In the genomic region with DNA sequence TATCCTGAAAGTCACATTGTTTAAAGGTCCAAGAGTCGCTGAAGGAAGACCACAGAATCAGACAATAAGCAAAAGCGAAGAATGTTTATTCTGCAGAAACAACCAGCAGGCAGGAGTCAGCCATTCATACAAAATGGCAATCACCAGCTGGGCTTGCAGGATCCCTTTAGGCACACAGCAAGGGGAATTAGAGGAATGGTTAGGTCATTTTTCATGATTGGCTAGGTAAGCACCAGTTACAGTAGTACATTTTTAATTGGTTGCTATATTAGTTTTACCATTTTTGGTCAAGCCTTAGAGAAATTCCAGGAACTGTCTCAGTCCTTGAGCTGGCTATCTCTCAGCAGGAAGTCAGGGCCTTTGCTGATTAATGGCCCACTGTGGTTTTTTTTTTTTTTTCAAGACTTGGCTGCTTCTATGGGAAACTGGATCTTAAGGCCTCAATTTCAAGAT, we compare ENCODE assay signal across 14 mouse cellular contexts. TPM values are rescaled to one million over a fixed set of nuclear protein-coding genes. Genes with fewer than 3 reads are reported as not detected.
DNase-seq lines count a peak whose midpoint lies in the region; ATAC-seq and TF ChIP-seq lines count a peak whose summit lies in the region.
"Had no signal": no experiment of that assay in that cellular context is flagged by ENCODE, and none has a peak within 500 bp of the region (broad histone marks: within the 10 kb centered on the region; RNA-seq: fewer than 3 reads in every experiment).

No protein-coding gene starts in this region.

- TF ChIP-seq CTCF in lung, postnatal 0 days (IDR thresholded peaks at IDR 0.05) = no peak

- no peak overlapping the region for H3K9ac ChIP-seq in heart, embryonic 12.5 days
- H3K9ac ChIP-seq in lung, embryonic 16.5 days (ENCODE audit: low read length) = no peak overlapping the region
- H3K9ac ChIP-seq in lung, postnatal 0 days (replicated peaks; ENCODE audit: low read depth) = no peak overlapping the region
- H3K9ac ChIP-seq: embryonic facial prominence, embryonic 13.5 days had no signal

- 59% methylated on average over 2 of the region's 2 CpGs for WGBS in heart, embryonic 12.5 days
- 60% methylated on average over 2 of the region's 2 CpGs for WGBS in lung, embryonic 16.5 days
- 52% methylated on average over 2 of the region's 2 CpGs for WGBS in lung, postnatal 0 days

- H3K9me3 ChIP-seq in heart, embryonic 12.5 days (replicated peaks) = peaks cover 4% of the 10 kb centered on the region; the same call in 1 of the 2 replicates
- no peaks in the 10 kb centered on the region for H3K9me3 ChIP-seq in lung, embryonic 16.5 days (ENCODE audit: control insufficient read depth, low read length)
- H3K9me3 ChIP-seq in lung, postnatal 0 days (ENCODE audit: low read length) = no peaks in the 10 kb centered on the region
- H3K9me3 ChIP-seq: embryonic facial prominence, embryonic 13.5 days had no signal

- intact Hi-C loops in heart, postnatal 36 days (cut with DNase I) = no loop called here

- H3K4me2 ChIP-seq in heart, embryonic 12.5 days = no peak overlapping the region
- no peak overlapping the region for H3K4me2 ChIP-seq in lung, embryonic 16.5 days (ENCODE audit: low read depth, low read length)
- no peak overlapping the region for H3K4me2 ChIP-seq in lung, postnatal 0 days (replicated peaks; ENCODE audit: low read depth, low read length)
- H3K4me2 ChIP-seq: embryonic facial prominence, embryonic 13.5 days had no signal

- H3K27me3 ChIP-seq in heart, embryonic 12.5 days (replicated peaks) = no peaks in the 10 kb centered on the region
- no peaks in the 10 kb centered on the region for H3K27me3 ChIP-seq in lung, embryonic 16.5 days (ENCODE audit: control insufficient read depth, insufficient read depth, low read depth, low read length)
- H3K27me3 ChIP-seq in lung, postnatal 0 days (replicated peaks; ENCODE audit: insufficient read depth, low read length) = no peaks in the 10 kb centered on the region
- H3K27me3 ChIP-seq: embryonic facial prominence, embryonic 13.5 days had no signal

- H3K27ac ChIP-seq in heart, embryonic 12.5 days (ENCODE audit: poor library complexity, severe bottlenecking) = no peak overlapping the region
- H3K27ac ChIP-seq in lung, embryonic 16.5 days (ENCODE audit: low read length) = 0 out of 2 replicates have a peak overlapping the region, but pooled peaks have one; percentile 12
- no peak overlapping the region for H3K27ac ChIP-seq in lung, postnatal 0 days (ENCODE audit: low read length)
- H3K27ac ChIP-seq: embryonic facial prominence, embryonic 13.5 days had no signal

- no peak for DNase-seq in heart, postnatal 36 days
- no peak for DNase-seq in lung, postnatal 0 days (ENCODE audit: low spot score)
- DNase-seq in liver (peak; percentile 6), MN1 (ENCODE audit: low spot score) (no peak)
- peak; percentile 8 for DNase-seq in yolk sac, embryonic 10.5 days (ENCODE audit: low spot score)
- no peak for DNase-seq in cerebellum, postnatal 36 days
- DNase-seq: cerebellum, adult 11 months; lung, postnatal 14 days had no signal

- H3K4me1 ChIP-seq in heart, embryonic 12.5 days (replicated peaks) = 0 out of 2 replicates have a peak, but pooled peaks cover 9% of the 10 kb centered on the region
- H3K4me1 ChIP-seq in lung, embryonic 16.5 days (replicated peaks; ENCODE audit: control insufficient read depth, insufficient read depth, low read length) = no peaks in the 10 kb centered on the region
- H3K4me1 ChIP-seq in lung, postnatal 0 days (ENCODE audit: insufficient read depth, low read depth, low read length) = no peaks in the 10 kb centered on the region
- H3K4me1 ChIP-seq: embryonic facial prominence, embryonic 13.5 days had no signal

- H3K4me3 ChIP-seq in heart, embryonic 12.5 days = no peak overlapping the region
- H3K4me3 ChIP-seq in lung, embryonic 16.5 days (ENCODE audit: low read length) = no peak overlapping the region
- H3K4me3 ChIP-seq in lung, postnatal 0 days (ENCODE audit: low read depth, low read length) = no peak overlapping the region
- H3K4me3 ChIP-seq: embryonic facial prominence, embryonic 13.5 days had no signal

- peak; percentile 55; the same call in 1 of the 2 replicates for ATAC-seq in heart, embryonic 12.5 days (ENCODE audit: insufficient number of reproducible peaks, low FRiP score)
- no peak for ATAC-seq in lung, embryonic 16.5 days (ENCODE audit: low read depth)
- no peak for ATAC-seq in lung, postnatal 0 days
- ATAC-seq: activated CD4-positive, CD25-positive, alpha-beta regulatory T cell, adult 4 months; CD4-positive, CD25-positive, alpha-beta regulatory T cell, adult 4 months; hindbrain, embryonic 16.5 days had no signal

- H3K36me3 ChIP-seq in heart, embryonic 12.5 days = no peaks in the 10 kb centered on the region; the same call in 1 of the 2 replicates
- H3K36me3 ChIP-seq in lung, embryonic 16.5 days (ENCODE audit: control insufficient read depth, insufficient read depth, low read length) = no peaks in the 10 kb centered on the region
- H3K36me3 ChIP-seq in lung, postnatal 0 days (ENCODE audit: insufficient read depth, low read length) = no peaks in the 10 kb centered on the region
- H3K36me3 ChIP-seq: embryonic facial prominence, embryonic 13.5 days had no signal

- TF ChIP-seq EP300 in lung, postnatal 0 days (IDR thresholded peaks at IDR 0.05) = no peak

RNA-seq across cellular contexts. Expression of gene Zranb3, which starts 33.9 kb away (rescaled TPM):
- 7.6 and 8.8 TPM in 2 replicates for polyA plus RNA-seq in heart, embryonic 12.5 days (2016; fragmentation: Nextera tagmentation; extraction: Ambion mirVana)
- 1 to 10 TPM; 4.7 to 5.1 TPM for total RNA-seq in heart, postnatal 36 days (2021)
- 9.5 and 12.1 TPM in 2 replicates for polyA plus RNA-seq in lung, embryonic 16.5 days (2015; fragmentation: Nextera tagmentation; extraction: Ambion mirVana)
- 1.0 and 1.5 TPM in 2 replicates for polyA plus RNA-seq in lung, postnatal 0 days (2015; fragmentation: Nextera tagmentation; extraction: Ambion mirVana)

RNA-seq across cellular contexts. Expression of gene R3hdm1, which starts 34.1 kb away (rescaled TPM):
- 63.6 and 65.9 TPM in 2 replicates for polyA plus RNA-seq in heart, embryonic 12.5 days (2016; fragmentation: Nextera tagmentation; extraction: Ambion mirVana)
- 10 to 100 TPM; 54.3 to 60.6 TPM for total RNA-seq in heart, postnatal 36 days (2021)
- 53.1 and 57.1 TPM in 2 replicates for polyA plus RNA-seq in lung, embryonic 16.5 days (2015; fragmentation: Nextera tagmentation; extraction: Ambion mirVana)
- 38.8 and 42.9 TPM in 2 replicates for polyA plus RNA-seq in lung, postnatal 0 days (2015; fragmentation: Nextera tagmentation; extraction: Ambion mirVana)

Comparison
In these comparisons a context has a peak if more than half of its experiments do, and no peak if none do; other contexts are left out.
1. DNase-seq: peak in liver (single experiment) and yolk sac, embryonic 10.5 days (single experiment); none in heart, postnatal 36 days (0 of 2), lung, postnatal 0 days (single experiment), cerebellum, postnatal 36 days (0 of 2) and MN1 (single experiment).